Mouse (Mus musculus): ENCODE results near the gene Ctsa.
"Not testable (repeated sequence)": the region's sequence is repeated elsewhere in the genome, so short reads cannot be mapped to it uniquely, and the experiment has no call there.

Gene Ctsa

DNA sequence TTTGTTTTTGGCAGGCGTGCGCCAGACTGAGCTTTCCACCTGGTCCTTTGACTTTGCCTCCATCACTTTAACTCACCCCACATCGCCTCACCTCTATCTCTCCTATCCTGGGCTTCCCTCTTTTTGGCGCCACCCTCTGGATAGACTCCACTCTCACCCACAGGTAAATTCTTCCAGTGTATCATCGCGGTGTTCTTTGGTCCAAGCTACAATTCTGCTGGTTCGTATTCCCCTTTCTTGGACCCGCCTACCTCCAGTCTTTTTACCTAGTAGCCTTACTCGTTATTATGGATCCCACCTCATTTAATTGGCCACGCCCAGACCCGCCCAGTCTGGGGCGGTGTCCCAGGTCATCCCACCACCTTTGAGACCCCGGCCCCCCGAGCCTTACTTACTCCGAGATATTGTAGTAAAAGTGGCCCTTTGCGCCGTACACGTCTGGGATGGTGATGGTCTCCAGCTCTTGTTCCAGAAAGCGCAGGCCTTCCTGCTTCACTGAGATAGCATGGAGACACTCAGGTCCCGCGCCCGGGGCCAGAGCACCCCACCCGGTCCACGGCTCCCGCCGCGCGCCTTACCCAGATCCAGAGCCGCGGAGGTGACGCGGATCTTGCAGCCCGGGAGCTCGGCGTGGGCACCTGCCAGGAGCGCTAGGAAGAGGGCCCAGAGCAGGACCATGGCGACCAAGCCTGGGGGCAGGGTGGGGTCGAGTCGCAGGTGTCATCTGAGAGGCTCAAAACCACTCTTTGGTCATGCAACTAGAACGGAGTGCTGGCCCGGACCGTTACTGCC, 23.8 kb downstream of the Ctsa start:
- DNase-seq (ENCODE audit: low spot score) = no peak

GRCm38 (mm10) chr2:164857101-164857821, 24.6 kb downstream of the Ctsa start, which contains the start of gene Pltp:
TSS of gene Pltp (minus strand) at chr2:164857711.
- no peak for DNase-seq (ENCODE audit: low spot score)

DNA sequence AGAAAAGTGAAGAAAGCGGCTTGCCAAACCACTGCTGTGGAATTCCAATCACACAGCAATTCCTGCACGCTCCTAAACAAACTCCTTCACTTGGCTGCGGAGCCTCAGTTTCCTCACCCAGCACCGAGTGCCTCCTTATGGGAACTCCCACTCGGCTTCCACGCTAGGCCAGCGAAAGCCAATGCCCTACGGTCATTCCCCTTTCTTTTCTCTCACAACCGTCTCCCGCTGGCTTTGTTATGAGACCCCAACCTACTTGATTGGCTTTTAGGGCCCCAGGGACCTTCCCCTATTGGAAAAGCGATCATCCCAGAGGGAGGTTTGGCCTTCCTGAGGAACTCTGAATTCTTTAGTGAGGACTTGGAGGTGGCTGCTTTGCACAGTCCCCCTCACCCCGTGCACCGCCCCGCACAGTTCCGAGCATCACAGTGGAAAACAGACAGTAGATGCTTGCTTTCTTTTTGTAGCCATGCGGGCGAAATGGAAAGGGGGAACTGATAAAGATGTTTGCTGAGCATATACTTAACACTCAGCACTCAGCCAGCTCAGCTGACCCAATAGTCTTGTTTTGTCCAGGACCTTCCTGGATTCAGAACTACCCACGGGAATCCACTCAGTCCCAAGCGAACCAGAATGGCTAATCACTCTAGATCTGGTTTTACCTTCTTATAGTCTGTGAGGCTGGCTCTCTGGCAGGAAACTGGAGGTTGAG, 25.3 kb downstream of the Ctsa start:
- DNase-seq (ENCODE audit: low spot score) = no peak

DNA sequence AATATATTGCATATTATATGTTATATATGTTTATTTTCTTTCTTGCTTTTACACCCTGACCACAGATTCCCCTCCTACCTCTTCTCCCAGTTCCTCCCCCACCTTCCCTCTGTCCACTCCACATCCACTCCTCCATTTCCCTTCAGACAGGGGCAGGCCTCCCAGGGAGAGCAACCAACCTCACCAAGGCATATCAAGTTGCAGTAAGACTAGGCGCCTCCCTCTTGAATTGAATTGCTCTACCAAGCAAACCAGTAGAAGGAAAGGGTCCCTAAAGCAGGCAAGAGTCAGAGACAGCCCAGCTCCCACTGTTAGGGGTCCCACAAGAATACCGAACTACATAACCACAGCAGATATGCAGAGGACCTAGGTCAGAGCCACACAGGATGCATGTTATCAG, 26.5 kb downstream of the Ctsa start:
- no peak for DNase-seq (ENCODE audit: low spot score)

DNA sequence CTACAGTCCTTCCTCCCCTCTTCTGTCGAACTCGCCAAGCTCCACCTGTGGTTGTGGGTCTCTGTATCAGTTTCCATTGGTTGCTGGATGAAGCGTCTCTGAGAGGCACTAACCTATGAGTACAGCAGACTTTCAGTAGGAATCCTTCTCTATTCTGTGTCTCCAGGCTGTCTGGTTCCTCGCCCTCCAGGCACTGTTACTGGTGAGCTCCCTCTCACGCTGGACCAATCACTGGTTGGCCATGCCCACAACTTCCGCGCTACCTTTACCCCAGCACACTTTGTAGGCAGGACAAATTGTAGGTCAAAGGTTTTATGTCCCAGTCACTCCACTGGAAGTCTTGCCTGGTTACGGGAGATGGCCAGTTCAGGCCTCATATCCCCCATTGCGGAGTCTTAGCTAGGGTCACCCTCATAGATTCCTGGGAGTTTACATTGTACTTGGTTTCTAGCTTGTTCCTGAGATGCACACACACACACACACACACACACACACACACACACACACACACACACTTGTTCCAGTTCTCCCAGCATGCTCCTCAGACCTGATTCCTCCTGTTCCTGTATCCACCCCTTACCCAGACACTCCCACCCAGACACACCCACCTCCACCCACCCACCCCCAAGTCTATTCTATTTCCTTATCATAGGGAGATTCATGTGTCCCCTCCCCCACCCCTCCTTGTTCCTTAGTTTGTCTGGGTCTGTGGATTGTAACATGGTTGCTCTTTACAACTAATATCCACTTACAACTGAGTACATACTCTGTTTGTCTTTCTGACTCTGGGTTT, 27.2 kb downstream of the Ctsa start:
- DNase-seq (ENCODE audit: low spot score) = no peak

DNA sequence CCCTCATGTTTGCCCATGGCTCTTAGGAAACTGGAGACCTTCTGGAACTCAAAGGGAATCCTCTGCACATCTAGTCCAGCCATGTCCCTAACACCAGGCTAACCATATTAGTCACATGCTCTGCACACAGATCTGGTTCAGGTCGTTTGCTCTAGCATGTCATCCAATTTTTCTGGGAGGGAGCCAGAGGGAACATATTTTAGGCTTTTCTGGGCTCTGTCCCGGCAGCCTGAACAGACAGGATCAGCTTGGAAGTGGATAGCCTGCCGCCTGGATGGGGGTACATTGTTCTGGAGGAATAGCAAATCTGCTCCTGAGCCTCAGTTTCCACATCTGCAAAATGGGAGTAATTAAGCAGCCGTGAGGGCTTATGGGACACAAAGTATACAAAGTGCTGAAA, 28.4 kb downstream of the Ctsa start:
- DNase-seq (ENCODE audit: low spot score) = no peak

- DNase-seq (ENCODE audit: low spot score) = no peak
Observed at GRCm38 (mm10) chr2:164862179-164862861, 29.6 kb downstream of the Ctsa start.

DNA sequence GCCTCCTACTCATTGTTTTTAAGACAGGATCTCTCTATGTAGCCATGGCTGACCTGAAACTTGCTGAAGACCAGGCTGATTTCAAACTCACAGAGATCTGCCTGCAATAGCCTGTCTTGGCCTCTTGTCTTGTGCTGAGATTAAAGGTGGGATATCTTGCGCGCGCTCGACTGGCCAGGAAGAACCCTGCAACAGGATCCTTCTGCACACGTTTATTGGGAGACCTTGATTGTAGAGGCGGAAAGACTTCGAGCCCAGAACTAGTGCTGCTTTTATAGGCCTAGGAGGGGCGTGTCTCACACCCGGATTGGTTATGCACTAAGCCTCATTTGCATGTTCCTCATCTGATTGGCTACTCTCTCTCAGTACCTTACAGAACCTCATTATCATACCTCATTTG, 30.7 kb downstream of the Ctsa start:
- not testable (repeated sequence) for DNase-seq (ENCODE audit: low spot score)

GRCm38 (mm10) chr2:164864593-164864992, 31.9 kb downstream of the Ctsa start:
- DNase-seq (ENCODE audit: low spot score) = no peak

GRCm38 (mm10) chr2:164866741-164867551, 34.3 kb downstream of the Ctsa start:
- no peak for DNase-seq (ENCODE audit: low spot score)

- DNase-seq (ENCODE audit: low spot score) = no peak
Observed at GRCm38 (mm10) chr2:164867566-164867965, 34.9 kb downstream of the Ctsa start.

GRCm38 (mm10) chr2:164868491-164868890, 35.8 kb downstream of the Ctsa start:
- DNase-seq (ENCODE audit: low spot score) = no peak

DNA sequence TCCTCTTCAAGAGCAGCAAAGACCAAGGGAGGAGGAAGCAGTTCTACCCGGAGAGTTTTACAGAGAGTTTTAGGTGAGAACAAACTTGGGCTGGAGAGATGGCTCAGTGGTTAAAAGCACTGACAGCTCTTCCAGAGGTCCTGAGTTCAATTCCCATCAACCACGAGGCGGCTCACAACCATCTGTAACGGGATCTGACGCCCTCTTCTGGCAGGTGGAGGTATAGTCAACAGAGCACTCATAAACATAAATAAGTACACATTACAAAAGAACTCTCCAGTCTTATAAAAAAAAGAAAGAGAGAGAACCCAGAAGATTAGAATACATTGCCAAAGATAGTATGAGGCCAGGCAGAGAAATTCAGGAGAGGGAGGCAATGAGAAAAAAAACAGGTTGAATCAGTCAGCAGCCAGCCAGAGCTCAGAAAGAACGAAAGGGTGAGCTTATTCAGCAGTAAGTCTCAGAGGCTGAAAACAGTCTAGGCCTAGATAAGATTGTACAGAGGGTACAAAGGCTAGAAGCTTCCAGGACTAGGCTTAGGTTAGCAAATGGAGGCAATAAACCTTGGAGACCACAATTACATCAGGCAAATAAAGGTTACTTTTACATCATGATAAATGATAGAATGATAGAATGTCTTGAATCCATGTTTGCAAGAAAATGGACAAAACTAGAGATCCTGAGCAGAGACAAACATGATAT, 39.1 kb downstream of the Ctsa start:
- DNase-seq (ENCODE audit: low spot score) = no peak

- DNase-seq (ENCODE audit: low spot score) = no peak
Observed at GRCm38 (mm10) chr2:164873621-164874020, 40.9 kb downstream of the Ctsa start.

GRCm38 (mm10) chr2:164874239-164874769, 41.6 kb downstream of the Ctsa start:
- DNase-seq (ENCODE audit: low spot score) = no peak

GRCm38 (mm10) chr2:164875648-164876047, 43.0 kb downstream of the Ctsa start:
- not testable (repeated sequence) for DNase-seq (ENCODE audit: low spot score)

GRCm38 (mm10) chr2:164877376-164878215, 44.9 kb downstream of the Ctsa start:
- DNase-seq (ENCODE audit: low spot score) = not testable (repeated sequence)

DNA sequence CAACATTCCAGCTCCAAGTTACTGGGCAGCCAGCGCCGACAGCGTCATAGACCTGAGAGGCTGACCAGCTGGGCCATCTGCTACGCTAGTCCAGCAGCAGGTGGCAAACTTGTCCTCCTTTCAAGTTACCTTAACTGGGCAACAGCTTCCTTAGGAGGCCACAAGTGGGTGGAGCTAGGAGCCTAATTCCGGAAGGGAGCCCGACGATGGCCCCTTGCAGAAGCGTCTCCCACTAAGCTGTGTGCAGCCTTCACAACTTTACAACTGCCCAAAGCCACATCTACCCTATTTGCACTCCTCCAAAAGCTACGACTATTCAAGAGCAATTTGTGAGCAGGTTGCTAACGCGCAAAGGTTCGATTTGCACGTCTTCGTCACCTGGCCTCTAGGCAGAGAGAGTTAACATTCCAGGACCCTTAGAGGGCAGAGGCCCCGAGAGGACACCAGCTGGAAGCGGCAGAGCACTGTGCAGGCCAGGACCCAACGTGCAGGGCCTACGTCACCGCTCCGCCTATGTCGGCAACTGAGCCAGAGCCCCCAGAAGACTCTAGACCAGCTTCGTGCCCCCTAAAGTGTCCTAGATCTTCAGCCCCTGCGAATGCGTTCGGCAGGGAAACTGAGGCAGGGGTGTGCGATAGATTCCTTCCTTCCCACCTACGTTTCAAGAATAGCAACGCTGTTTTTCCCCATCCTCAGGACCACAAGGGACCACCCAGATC, 46.0 kb downstream of the Ctsa start:
- DNase-seq (ENCODE audit: low spot score) = no peak

Data from layer of hippocampus, adult 9-10 months (tissue).